Mouse (Mus musculus) forebrain, postnatal 0 days (tissue): Measurements from ENCODE around the gene Spg20. TPM values are rescaled to one million over a fixed set of nuclear protein-coding genes. Genes with fewer than 3 reads are reported as not detected.

Experiments
- ATAC-seq: fragments of 200-750 bp; cut with Nextera tagmentation; 2 replicates; pipeline ENCODE4 v1.8.0; 2017; ENCODE audit warnings: mild to moderate bottlenecking, moderate library complexity
- DNase-seq: peaks from one replicate; pipeline ENCODE4 v3.0.0-alpha.2; 2015
- H3K27ac ChIP-seq: fragments of 300-500 bp; sonication (generic); 2 replicates; pipeline ENCODE4 v1.5.1; 2014; ENCODE audit warnings: low read depth, mild to moderate bottlenecking, antibody characterized with exemption, low read length, moderate library complexity, mixed read lengths
- H3K27me3 ChIP-seq: fragments of 300-500 bp; sonication (generic); 2 replicates; pipeline ENCODE4 v1.6.1; 2014; ENCODE audit warnings: mild to moderate bottlenecking, low read length, mixed read lengths; ENCODE audit not compliant: insufficient read depth
- H3K36me3 ChIP-seq: fragments of 300-500 bp; sonication (generic); 2 replicates; pipeline ENCODE4 v1.6.1; 2014; ENCODE audit warnings: mild to moderate bottlenecking, moderate library complexity; ENCODE audit not compliant: insufficient read depth
- H3K4me1 ChIP-seq: fragments of 300-500 bp; sonication (generic); 2 replicates; pipeline ENCODE4 v1.6.1; 2014; ENCODE audit warnings: antibody characterized with exemption; ENCODE audit not compliant: insufficient read depth
- H3K4me2 ChIP-seq: fragments of 300-500 bp; sonication (generic); 2 replicates; pipeline ENCODE4 v1.6.1; 2014; ENCODE audit warnings: low read depth, mild to moderate bottlenecking, moderate library complexity
- H3K4me3 ChIP-seq: fragments of 300-500 bp; sonication (generic); 2 replicates; pipeline ENCODE4 v1.5.1; 2014; ENCODE audit warnings: low read depth, low read length, mixed read lengths
- H3K9ac ChIP-seq: fragments of 300-500 bp; sonication (generic); 2 replicates; pipeline ENCODE4 v1.6.1; 2014; ENCODE audit warnings: mild to moderate bottlenecking
- H3K9me3 ChIP-seq: fragments of 300-500 bp; sonication (generic); 2 replicates; pipeline ENCODE4 v1.6.1; 2016; ENCODE audit warnings: low read length
- CTCF ChIP-seq: sonication (generic); IDR thresholded peaks from 2 replicates; pipeline ENCODE4 v1.5.1; 2016; ENCODE audit warnings: antibody characterized with exemption, control low read depth, low read depth
- WGBS: fragments of 180-500 bp; shearing (Covaris S2); extraction: QIAGEN DNeasy Blood & Tissue Kit; methylation state at CpG from one replicate; pipeline ENCODE4 v1.1.7; 2014; 5-methylcytosine and 5-hydroxymethylcytosine counted together
- polyA plus RNA-seq: library from polyadenylated mRNA; unstranded; fragments of >200 nt; fragmentation: Nextera tagmentation; extraction: Ambion mirVana; gene quantifications from 2 replicates; pipeline ENCODE4 v1.2.1, GENCODE M21; 2015
- total RNA-seq: library from RNA; depleted of rRNA; stranded (reverse); fragments of >200 nt; gene quantifications from 2 replicates; pipeline ENCODE4 v1.2.3, GENCODE M21; 2014

Gene Spg20
- total and polyA plus RNA-seq, 2 experiments from 2014 or later: 9.2 to 14.7 TPM

- H3K36me3 ChIP-seq: no peaks in the 10 kb centered on the region
Observed at GRCm38 (mm10) chr3:55109097-55109496, 2.8 kb upstream of the Spg20 start.

DNA sequence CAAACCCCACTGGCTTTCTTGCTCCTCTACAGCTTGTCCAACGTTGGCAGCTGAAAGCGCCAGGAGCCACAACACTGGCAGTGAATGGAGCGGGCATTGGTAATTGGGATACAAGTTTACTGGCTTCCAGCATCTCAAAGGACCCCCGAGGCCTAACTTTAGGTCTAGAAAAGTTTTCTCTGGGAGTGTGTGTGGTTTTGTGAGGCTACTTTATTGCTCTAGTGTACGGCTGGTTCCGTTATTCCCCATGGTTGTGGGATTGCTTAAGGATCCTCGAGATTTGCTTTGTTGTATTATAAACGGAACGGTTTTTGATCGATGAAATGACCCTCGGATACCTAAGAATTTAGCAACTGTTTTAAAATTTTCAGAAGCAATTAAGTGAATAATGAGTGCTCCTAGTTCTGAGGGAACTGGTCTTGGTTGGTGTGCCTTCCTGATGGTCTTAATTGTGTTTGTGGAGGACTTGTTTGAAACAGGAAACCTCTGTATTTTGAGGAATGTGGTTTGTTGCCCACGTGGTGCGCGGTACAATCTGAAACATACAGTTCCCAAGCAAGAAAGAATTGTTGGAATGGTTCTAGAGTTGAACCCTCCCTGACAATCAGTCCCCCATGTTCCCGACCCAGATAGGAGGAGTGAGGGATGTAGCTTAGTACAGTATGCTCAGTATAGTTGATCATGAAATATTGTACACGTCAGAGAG lies 955 bp downstream of the Spg20 start:
- Histone ChIP-seq H3K9me3 (no peaks in the 10 kb centered on the region), H3K4me2 (peak overlapping the region; percentile 79), H3K36me3 (peaks cover 9% of the 10 kb centered on the region; the same call in 1 of the 2 replicates), H3K4me1 (no peaks in the 10 kb centered on the region), H3K4me3 (peak overlapping the region; percentile 67), H3K9ac (peak overlapping the region; percentile 96), H3K27me3 (no peaks in the 10 kb centered on the region), H3K27ac (peak overlapping the region; percentile 88)
- 32% methylated on average over 16 of the region's 16 CpGs for WGBS
- ATAC-seq (no peak; the same call in 1 of the 2 replicates), DNase-seq (peak; percentile 59)
- no peak for TF ChIP-seq CTCF

More at GRCm38 (mm10) chr3:55109097-55109496, 2.8 kb upstream of the Spg20 start:
- H3K9me3 ChIP-seq: no peaks in the 10 kb centered on the region
- no peak overlapping the region for H3K27ac ChIP-seq
- DNase-seq (no peak), ATAC-seq (no peak)
- H3K27me3 ChIP-seq: no peaks in the 10 kb centered on the region
- no peaks in the 10 kb centered on the region for H3K4me1 ChIP-seq
- TF ChIP-seq CTCF: no peak
- no peak overlapping the region for H3K4me2 ChIP-seq
- no peak overlapping the region for H3K9ac ChIP-seq
- no peak overlapping the region for H3K4me3 ChIP-seq
- WGBS: 86% methylated on average over 4 of the region's 4 CpGs

DNA sequence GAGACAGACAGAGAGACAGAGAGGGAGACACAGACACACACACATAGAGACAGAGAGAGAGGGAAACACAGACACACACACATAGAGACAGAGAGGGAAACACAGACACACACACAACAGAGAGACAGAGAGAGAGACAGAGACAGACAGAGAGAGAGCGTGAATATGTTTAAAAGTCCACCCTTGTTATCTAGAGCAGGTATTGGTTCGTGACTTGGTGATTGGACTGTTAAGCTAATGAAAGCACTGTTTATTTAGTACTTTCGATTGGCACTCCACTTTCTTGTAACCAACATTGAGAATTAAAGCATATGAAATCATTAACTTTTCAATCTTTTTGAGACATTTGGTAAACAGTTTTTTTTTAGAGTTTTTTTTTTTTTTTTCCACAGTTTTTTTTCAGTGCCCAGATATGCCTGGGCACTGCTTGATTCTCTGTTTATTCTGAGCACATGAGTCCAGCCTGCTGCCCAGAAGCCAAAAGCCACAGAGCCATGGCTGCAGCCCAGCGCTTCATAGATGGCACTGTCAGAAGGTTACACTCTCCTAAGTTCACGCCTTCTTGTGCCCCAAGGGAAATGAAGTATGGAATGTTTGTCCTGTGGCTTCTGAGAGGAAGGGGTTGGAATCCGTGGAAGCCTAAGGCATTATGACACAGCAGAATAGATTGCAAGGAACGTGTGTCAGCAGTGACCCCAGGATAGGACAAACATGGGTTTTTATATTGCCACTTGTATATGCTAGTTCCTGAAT lies 2.6 kb downstream of the Spg20 start:
- 71% methylated on average over 7 of the region's 7 CpGs for WGBS
- DNase-seq: no peak
- no peak overlapping the region for H3K4me3 ChIP-seq
- peaks cover 22% of the 10 kb centered on the region for H3K36me3 ChIP-seq
- H3K27ac ChIP-seq: no peak overlapping the region
- no peak for TF ChIP-seq CTCF
- no peaks in the 10 kb centered on the region for H3K27me3 ChIP-seq
- no peaks in the 10 kb centered on the region for H3K4me1 ChIP-seq
- ATAC-seq: no peak
- no peaks in the 10 kb centered on the region for H3K9me3 ChIP-seq
- H3K9ac ChIP-seq: no peak overlapping the region
- H3K4me2 ChIP-seq: no peak overlapping the region

DNA sequence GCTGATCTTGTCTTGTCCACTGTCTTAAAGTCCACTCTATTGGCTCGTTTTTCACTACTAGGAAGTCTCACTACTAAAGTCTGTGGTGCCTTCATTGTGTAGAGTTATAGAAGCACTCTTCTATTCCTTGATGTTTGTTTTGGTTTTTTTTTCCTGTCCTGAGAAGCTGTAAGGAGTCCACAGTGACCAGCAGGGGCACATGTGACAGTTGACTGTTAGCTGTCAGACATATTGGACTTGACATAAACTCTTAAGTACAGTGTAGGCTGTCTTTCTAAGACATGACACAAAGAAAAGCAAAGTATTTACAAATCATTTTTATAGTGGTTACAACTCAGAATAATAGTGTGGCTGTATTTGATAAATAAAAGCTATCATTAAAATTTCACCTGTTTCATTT lies 3.2 kb downstream of the Spg20 start:
- Histone ChIP-seq H3K9ac (no peak overlapping the region), H3K27ac (no peak overlapping the region), H3K36me3 (peaks cover 22% of the 10 kb centered on the region), H3K4me3 (no peak overlapping the region), H3K4me2 (no peak overlapping the region), H3K4me1 (no peaks in the 10 kb centered on the region), H3K27me3 (no peaks in the 10 kb centered on the region), H3K9me3 (no peaks in the 10 kb centered on the region)
- ATAC-seq (no peak), DNase-seq (no peak)
- 70% methylated on average over 1 of the region's 1 CpGs for WGBS
- no peak for TF ChIP-seq CTCF

- H3K4me1 ChIP-seq: no peaks in the 10 kb centered on the region
- H3K27ac ChIP-seq: no peak overlapping the region
- H3K36me3 ChIP-seq: peaks cover 26% of the 10 kb centered on the region
- no peak for ATAC-seq
- no peaks in the 10 kb centered on the region for H3K9me3 ChIP-seq
- no peak for TF ChIP-seq CTCF
- H3K4me3 ChIP-seq: no peak overlapping the region
- no peak overlapping the region for H3K9ac ChIP-seq
- 93% methylated on average over 8 of the region's 8 CpGs for WGBS
- H3K4me2 ChIP-seq: no peak overlapping the region
- H3K27me3 ChIP-seq: no peaks in the 10 kb centered on the region
- DNase-seq: no peak
Observed at GRCm38 (mm10) chr3:55115989-55116388, 4.1 kb downstream of the Spg20 start.

DNA sequence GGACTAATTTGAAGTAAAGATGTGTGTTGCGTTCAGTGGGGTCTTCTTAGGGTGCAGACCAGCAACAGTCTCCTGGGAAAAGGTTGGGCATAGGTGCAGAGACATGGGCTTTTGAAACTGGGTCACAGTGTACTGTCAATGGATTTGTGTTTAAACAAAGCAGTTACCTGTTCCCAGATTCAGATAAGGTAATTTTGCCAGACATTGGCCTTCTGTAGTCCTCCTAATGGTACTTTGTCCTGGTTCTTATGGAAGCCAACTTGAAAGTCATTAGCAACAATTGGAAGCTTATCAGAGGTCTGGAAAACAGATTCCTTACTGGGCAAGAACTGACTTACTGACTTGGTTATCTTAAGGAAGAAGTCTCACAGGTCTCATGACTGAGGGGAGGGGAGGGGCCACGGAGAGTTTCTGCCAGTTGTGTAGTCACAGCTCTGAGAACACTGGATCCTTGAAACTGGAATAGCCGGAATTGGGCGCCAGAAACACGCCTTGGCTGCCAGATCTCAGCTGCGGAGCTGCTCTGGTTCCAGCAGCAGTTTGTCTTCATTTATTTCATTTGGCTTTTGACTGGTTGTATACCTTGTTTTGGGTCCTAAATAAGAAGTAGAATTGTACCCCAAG lies 7.5 kb downstream of the Spg20 start:
- H3K27me3 ChIP-seq: no peaks in the 10 kb centered on the region
- ATAC-seq (no peak), DNase-seq (no peak)
- no peaks in the 10 kb centered on the region for H3K4me1 ChIP-seq
- no peak overlapping the region for H3K4me3 ChIP-seq
- no peak overlapping the region for H3K4me2 ChIP-seq
- no peaks in the 10 kb centered on the region for H3K9me3 ChIP-seq
- H3K9ac ChIP-seq: no peak overlapping the region
- 88% methylated on average over 6 of the region's 6 CpGs for whole genome bisulfite sequencing
- H3K27ac ChIP-seq: no peak overlapping the region
- no peak for TF ChIP-seq CTCF
- peaks cover 51% of the 10 kb centered on the region for H3K36me3 ChIP-seq
